Mouse (Mus musculus): ENCODE data around the gene Mdga2.

DNA sequence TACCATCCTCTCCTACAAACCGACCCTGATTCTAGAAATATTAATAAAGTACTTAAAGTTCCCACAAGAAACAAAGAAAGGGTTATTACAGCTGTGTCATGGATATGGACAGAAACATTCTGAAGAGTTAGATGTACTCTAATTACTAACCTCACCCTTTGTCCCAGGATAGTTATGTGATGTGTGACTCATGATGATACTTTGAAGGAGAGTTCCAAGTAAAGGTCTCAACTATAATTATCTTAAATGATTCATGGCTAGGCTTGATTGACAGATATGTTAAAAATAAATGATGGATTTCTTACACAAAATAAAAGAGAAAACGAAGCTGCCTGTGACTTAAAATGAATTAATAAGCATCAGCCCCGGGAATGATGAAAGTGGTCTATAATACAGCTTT, 332.1 kb downstream of the Mdga2 start:
- TF ChIP-seq CTCF (IDR thresholded peaks at IDR 0.05; ENCODE audit: borderline replicate concordance, insufficient read depth, low read length) (no peak), POLR2A (IDR thresholded peaks at IDR 0.05; ENCODE audit: low read depth, low read length) (no peak)

Data from embryonic fibroblast, embryonic 13.5 days (primary cell).